Mouse (Mus musculus): ENCODE measurements at regions not wholly inside any gene's neighbourhood (a gene's known extent, or its start where the extent isn't known, plus 50 kb on each side); places are given as distances from the start of the nearest gene placed in this dataset.

DNA sequence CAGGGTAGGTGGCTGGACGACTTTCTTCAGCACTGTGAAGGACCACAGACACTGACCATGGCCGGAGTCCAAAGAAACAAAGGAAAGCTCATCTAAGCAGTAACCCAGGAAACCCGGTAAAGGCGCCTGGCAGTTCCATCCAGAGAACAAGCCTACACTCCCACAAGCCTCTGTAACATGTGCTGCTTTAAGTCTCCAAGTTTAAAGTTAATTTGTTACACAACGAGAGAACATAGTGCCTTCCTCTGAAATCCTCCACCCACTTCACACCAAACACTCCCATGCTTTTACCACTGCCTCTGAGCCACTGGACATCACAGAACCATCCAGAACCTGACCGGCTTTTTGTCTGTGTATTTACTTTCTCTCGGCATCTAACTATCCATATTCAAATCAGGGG is 416.0 kb downstream of the Atp23 start:
- H3K36me3 ChIP-seq: no peaks in the 10 kb centered on the region
- H3K4me1 ChIP-seq: no peaks in the 10 kb centered on the region
- no peaks in the 10 kb centered on the region for H3K27me3 ChIP-seq (replicated peaks)
- no peak for ATAC-seq (ENCODE audit: extremely low read depth, insufficient number of reproducible peaks, low FRiP score, low TSS enrichment)
- H3K9ac ChIP-seq: no peak overlapping the region
- H3K27ac ChIP-seq (replicated peaks): no peak overlapping the region
- WGBS: 73% methylated on average over 7 of the region's 7 CpGs
- peaks cover 6% of the 10 kb centered on the region; the same call in 1 of the 2 replicates for H3K9me3 ChIP-seq
- no peak overlapping the region for H3K4me2 ChIP-seq
- H3K4me3 ChIP-seq: no peak overlapping the region

DNA sequence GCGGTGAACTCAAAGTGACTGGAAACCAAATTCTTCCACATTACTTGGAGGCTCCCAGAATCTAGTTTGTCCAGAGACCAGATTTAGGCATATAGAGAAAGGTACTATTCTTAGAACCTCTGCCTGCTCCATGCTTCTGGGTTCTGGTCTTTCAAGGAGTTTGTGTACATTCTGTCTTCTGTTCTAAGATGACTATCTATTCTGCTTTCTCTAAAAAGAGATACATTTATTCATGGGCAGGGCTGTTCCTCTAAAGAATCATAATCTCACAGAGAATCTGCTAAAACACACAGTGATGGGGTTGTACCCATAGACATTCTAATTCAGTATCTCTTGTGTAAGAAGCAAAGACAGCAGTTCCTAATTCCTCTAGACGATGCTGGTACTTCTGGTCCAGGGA is 417.7 kb downstream of the Atp23 start:
- 76% methylated on average over 2 of the region's 2 CpGs for WGBS
- Histone ChIP-seq H3K27ac (replicated peaks) (no peak overlapping the region), H3K9ac (no peak overlapping the region), H3K4me3 (no peak overlapping the region), H3K36me3 (no peaks in the 10 kb centered on the region), H3K4me1 (no peaks in the 10 kb centered on the region), H3K9me3 (peaks cover 6% of the 10 kb centered on the region; the same call in 1 of the 2 replicates), H3K27me3 (replicated peaks) (no peaks in the 10 kb centered on the region), H3K4me2 (no peak overlapping the region)
- ATAC-seq (ENCODE audit: extremely low read depth, insufficient number of reproducible peaks, low FRiP score, low TSS enrichment): no peak

DNA sequence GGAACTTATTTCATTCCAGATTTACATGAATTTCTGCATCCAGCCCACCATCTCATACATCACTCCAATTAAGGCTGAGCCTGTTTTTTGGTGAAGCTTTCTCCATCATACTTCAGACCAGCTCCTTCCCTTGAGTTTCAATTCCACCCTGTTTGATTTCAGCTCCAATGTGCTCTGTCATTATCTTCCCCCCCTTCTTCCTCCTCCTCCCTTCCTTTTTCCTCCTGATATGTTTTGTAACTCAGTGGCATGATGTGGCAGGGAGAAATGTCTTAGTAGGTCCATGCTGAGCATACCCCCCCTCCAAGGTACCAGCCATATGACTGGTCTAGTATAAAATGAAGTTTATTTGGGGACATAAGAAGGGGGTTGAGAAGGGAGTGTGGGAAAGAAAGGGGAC is 420.8 kb downstream of the Atp23 start:
- Histone ChIP-seq H3K27me3 (replicated peaks) (no peaks in the 10 kb centered on the region), H3K27ac (replicated peaks) (no peak overlapping the region), H3K4me2 (no peak overlapping the region), H3K9ac (no peak overlapping the region), H3K4me1 (no peaks in the 10 kb centered on the region), H3K4me3 (no peak overlapping the region), H3K9me3 (peaks cover 10% of the 10 kb centered on the region; the same call in 1 of the 2 replicates), H3K36me3 (no peaks in the 10 kb centered on the region)
- ATAC-seq (ENCODE audit: extremely low read depth, insufficient number of reproducible peaks, low FRiP score, low TSS enrichment): no peak

DNA sequence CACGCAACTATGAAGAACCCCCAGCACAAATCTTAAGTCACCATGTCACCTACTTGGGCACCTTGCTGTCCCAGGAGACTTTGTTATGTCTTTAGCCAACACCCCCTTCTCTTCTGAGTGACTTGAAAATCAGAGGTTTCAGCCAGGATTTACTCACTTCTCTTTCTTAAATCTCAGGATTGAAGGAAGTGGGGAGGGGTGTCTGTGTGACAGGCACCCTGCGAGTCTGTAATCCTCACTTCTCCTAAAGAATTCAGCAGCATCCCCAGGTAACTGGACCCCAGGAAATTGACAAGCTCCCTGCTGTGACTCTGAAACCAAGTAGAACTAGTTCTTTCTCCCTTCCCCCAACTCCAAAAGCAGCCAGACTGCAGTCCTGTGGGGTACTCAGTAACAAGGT is 421.4 kb downstream of the Atp23 start:
- no peaks in the 10 kb centered on the region for H3K36me3 ChIP-seq
- WGBS: 27% methylated on average over 2 of the region's 2 CpGs
- no peak for ATAC-seq (ENCODE audit: extremely low read depth, insufficient number of reproducible peaks, low FRiP score, low TSS enrichment)
- H3K4me3 ChIP-seq: no peak overlapping the region
- H3K27ac ChIP-seq (replicated peaks): no peak overlapping the region
- no peak overlapping the region for H3K4me2 ChIP-seq
- no peak overlapping the region for H3K9ac ChIP-seq
- H3K27me3 ChIP-seq (replicated peaks): no peaks in the 10 kb centered on the region
- peaks cover 10% of the 10 kb centered on the region; the same call in 1 of the 2 replicates for H3K9me3 ChIP-seq
- no peaks in the 10 kb centered on the region for H3K4me1 ChIP-seq

DNA sequence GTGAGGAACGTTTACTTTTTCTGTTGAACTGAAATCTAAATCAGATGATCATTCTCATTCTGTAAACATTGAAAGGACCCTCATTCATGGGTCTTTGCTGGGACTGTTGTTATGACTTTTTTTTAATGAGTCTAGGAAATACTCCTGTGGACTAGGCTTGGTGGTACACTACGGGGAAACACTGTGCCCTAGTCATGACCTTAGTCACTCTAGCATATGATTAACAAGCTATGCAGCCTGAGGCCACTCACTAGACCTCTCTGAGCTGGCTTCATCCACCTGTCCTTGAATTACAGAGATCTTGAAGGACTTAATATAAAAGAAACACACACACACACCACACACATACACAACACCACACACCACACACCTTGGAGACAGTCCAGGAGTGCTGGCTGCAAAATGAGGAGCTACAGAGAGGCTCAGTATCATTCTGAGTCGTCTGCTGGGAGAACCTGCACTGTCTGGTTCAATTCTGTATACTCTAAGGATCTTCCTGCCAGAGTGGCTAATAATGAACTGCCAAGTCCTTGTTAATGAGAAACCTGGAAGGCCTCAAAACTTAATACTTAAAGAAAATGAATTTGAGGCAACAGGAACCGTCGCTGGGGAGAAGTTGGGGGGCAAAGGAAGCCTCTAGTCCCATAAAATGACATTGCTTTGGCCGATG is 428.0 kb downstream of the Atp23 start:
- no peak overlapping the region for H3K9ac ChIP-seq
- 68% methylated on average over 6 of the region's 6 CpGs for WGBS
- no peaks in the 10 kb centered on the region for H3K27me3 ChIP-seq (replicated peaks)
- no peaks in the 10 kb centered on the region for H3K36me3 ChIP-seq
- no peak overlapping the region for H3K4me2 ChIP-seq
- no peaks in the 10 kb centered on the region for H3K4me1 ChIP-seq
- no peak overlapping the region for H3K27ac ChIP-seq (replicated peaks)
- H3K4me3 ChIP-seq: no peak overlapping the region
- ATAC-seq (ENCODE audit: extremely low read depth, insufficient number of reproducible peaks, low FRiP score, low TSS enrichment): no peak
- H3K9me3 ChIP-seq: peaks cover 4% of the 10 kb centered on the region; the same call in 1 of the 2 replicates

DNA sequence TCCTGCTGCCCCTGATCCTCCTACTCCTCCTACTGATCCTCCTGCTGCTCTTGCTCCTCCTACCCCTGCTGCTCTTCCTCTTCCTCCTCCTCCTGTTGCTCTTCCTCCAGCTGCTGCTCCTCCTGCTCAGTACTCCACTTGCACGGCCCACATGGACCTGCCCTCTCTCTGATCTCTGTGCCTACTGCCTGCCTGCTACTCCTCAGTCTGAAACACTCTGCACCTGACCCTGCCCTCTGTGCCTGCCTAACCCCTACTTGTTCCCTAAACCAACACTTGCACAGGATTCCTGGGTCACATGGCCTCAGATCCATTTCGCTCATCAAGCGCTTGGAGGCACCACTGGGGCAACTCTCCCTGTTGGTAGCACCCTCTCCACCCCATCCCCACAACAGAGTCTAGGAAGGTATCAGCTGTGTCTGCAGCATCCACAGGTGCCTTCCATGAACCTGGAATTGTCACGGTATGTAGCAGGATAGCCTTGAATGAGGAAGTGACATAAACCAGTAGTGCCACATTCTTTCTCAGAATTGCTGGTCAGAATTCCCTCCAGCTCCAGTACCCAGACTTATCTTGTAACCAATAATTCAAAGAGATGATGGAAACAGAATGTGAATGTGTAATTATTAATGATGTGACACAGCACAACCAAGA is 430.2 kb downstream of the Atp23 start:
- Histone ChIP-seq H3K9me3 (no peaks in the 10 kb centered on the region), H3K36me3 (no peaks in the 10 kb centered on the region), H3K4me2 (no peak overlapping the region), H3K9ac (no peak overlapping the region), H3K4me1 (no peaks in the 10 kb centered on the region), H3K27me3 (replicated peaks) (no peaks in the 10 kb centered on the region), H3K27ac (replicated peaks) (no peak overlapping the region), H3K4me3 (no peak overlapping the region)
- 58% methylated on average over 4 of the region's 4 CpGs for WGBS
- no peak for ATAC-seq (ENCODE audit: extremely low read depth, insufficient number of reproducible peaks, low FRiP score, low TSS enrichment)

DNA sequence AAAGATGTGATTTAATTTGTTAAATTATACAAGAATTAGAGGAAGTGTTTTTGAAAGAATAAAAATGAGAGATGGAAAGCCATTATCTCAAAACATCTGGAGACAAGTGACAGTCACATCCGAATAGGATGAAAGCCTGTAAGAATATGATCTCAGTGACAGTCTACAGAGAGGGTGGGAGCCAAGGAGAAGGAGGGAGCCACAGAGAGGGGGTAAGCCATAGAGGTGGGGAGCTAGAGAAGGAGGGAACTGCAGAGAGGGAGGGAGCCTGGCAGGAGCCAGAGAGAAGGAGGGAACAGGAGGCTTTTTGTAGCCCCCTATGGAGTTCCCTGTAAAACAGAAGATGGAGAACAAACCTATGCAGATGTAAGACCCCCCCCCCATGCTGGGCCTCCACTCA is 438.4 kb downstream of the Atp23 start:
- no peaks in the 10 kb centered on the region for H3K4me1 ChIP-seq

DNA sequence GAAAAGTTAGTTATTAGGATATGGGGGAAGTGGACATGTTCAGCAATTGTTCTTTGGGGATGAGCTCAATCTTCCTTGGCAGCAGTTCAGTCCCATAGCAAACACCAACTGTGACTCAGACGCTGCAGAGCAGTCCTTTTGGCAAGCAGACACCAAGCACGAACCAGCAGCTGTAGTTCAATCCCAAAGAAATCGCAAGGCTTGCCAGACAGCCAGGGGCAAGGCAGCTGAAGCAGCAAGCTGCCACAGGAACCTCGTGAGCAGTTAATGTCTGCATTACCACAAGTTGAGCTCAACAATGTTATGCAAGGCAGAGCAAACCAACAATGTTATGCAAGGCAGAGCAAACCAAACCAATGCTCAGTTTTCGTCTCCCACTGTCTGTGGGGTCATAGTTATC is 442.6 kb downstream of the Atp23 start:
- Histone ChIP-seq H3K27me3 (replicated peaks) (no peaks in the 10 kb centered on the region), H3K9ac (no peak overlapping the region), H3K4me2 (no peak overlapping the region), H3K36me3 (no peaks in the 10 kb centered on the region), H3K4me3 (no peak overlapping the region), H3K9me3 (peaks cover 4% of the 10 kb centered on the region; the same call in 1 of the 2 replicates), H3K27ac (replicated peaks) (no peak overlapping the region), H3K4me1 (no peaks in the 10 kb centered on the region)
- 65% methylated on average over 5 of the region's 5 CpGs for WGBS
- no peak for ATAC-seq (ENCODE audit: extremely low read depth, insufficient number of reproducible peaks, low FRiP score, low TSS enrichment)

More for the DNA sequence above, 438.4 kb downstream of the Atp23 start:
- Histone ChIP-seq H3K36me3 (no peaks in the 10 kb centered on the region), H3K27ac (replicated peaks) (no peak overlapping the region), H3K9me3 (no peaks in the 10 kb centered on the region), H3K4me3 (no peak overlapping the region), H3K4me2 (no peak overlapping the region), H3K9ac (no peak overlapping the region), H3K27me3 (replicated peaks) (no peaks in the 10 kb centered on the region)
- no peak for ATAC-seq (ENCODE audit: extremely low read depth, insufficient number of reproducible peaks, low FRiP score, low TSS enrichment)
- WGBS: 62% methylated on average over 1 of the region's 1 CpGs

DNA sequence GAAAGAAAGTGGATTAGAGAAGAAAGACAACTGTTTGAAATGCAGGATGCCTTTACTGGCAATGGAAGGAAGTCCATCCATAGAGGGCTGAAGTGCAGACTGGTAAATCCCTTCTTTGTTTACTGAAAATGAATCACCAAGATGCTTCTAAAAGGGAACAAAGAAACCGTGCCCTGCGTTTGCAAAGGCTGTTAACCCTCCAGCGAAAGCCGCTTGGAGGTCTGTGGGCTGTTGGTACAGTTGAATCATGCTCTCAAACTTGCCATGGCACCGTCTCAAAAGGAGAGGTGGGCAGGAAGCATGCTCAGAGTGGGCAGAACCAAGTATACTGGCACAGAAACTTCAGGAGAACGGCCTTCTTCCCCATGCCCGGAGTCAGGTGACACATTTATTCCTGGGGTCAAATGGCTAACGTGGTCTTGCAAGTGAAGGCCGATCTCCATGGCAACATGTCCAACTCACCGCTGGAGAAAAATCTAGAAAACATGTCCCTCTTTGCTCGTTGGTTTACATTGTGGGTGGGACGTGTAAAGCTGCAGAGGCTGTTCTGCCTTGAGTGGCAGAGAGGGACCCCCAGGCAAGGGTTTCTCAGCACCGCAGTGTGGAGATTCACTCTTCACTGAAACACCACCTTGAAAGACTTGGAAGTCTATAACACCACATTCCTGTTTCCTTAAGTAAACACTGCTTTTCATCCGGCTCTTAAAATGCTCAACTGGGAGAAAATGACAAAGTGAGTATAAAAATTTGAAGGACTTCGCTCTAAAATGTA is 448.2 kb downstream of the Atp23 start:
- H3K36me3 ChIP-seq: no peaks in the 10 kb centered on the region
- no peak overlapping the region for H3K9ac ChIP-seq
- H3K9me3 ChIP-seq: peaks cover 4% of the 10 kb centered on the region; the same call in 1 of the 2 replicates
- H3K4me2 ChIP-seq: no peak overlapping the region
- H3K4me1 ChIP-seq: no peaks in the 10 kb centered on the region
- no peak overlapping the region for H3K4me3 ChIP-seq
- ATAC-seq (ENCODE audit: extremely low read depth, insufficient number of reproducible peaks, low FRiP score, low TSS enrichment): no peak
- WGBS: 83% methylated on average over 15 of the region's 15 CpGs
- no peak overlapping the region for H3K27ac ChIP-seq (replicated peaks)
- no peaks in the 10 kb centered on the region for H3K27me3 ChIP-seq (replicated peaks)

DNA sequence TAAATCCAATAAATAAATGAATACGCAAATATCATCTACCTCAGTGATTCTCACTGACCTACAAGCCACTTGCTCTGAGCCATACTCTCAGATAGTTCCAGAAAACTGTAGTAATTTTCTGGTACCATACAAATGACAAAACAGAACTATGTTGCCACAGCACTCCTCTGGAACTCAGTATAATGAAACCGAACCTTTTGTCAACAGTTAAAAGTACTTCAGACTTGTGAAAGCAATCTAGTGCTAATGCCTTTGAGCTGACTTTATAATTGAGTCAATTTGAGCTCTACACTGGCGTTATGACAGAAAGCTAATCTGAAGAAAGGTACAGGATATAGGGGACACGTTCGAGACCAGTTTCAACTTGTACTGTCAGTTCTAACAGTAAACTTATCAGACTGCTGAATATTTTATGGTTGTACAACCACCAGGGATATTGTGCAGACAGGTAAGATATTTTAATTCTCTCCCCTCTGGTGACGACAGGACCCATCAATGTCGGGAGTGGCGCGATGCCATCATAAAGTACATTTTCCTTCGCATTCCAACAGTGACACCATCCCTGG is 449.0 kb downstream of the Atp23 start:
- no peak overlapping the region for H3K27ac ChIP-seq (replicated peaks)

DNA sequence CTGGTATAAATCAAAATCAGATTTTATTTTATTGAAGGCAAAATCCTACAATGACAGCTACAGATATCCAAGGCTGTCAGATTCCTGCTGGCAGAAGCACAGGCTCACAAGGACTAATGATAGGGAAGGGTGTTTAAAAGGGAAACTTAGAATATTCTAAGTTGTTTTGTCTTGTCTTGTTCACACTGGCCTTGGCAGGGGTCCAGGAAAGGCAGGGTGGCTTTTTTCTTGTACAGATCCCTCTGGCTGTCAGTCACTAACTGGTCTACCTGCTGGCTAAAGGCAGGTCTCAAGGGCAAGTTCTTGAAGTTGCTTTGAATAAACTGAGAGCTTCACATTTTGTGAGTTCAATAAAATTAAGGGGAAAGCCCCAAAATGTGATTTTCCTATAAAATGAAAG is 465.3 kb downstream of the Lrig3 start:
- no peak overlapping the region for H3K4me2 ChIP-seq
- no peaks in the 10 kb centered on the region for H3K27me3 ChIP-seq (replicated peaks)
- no peak overlapping the region for H3K27ac ChIP-seq (replicated peaks)
- no peaks in the 10 kb centered on the region for H3K4me1 ChIP-seq
- ATAC-seq (ENCODE audit: extremely low read depth, insufficient number of reproducible peaks, low FRiP score, low TSS enrichment): no peak
- H3K4me3 ChIP-seq: no peak overlapping the region
- no peaks in the 10 kb centered on the region for H3K36me3 ChIP-seq
- H3K9me3 ChIP-seq: no peaks in the 10 kb centered on the region
- no peak overlapping the region for H3K9ac ChIP-seq

More for the DNA sequence above, 449.0 kb downstream of the Atp23 start:
- H3K36me3 ChIP-seq: no peaks in the 10 kb centered on the region
- H3K4me3 ChIP-seq: no peak overlapping the region
- no peak for ATAC-seq (ENCODE audit: extremely low read depth, insufficient number of reproducible peaks, low FRiP score, low TSS enrichment)
- H3K4me2 ChIP-seq: no peak overlapping the region
- no peaks in the 10 kb centered on the region for H3K4me1 ChIP-seq
- peaks cover 4% of the 10 kb centered on the region; the same call in 1 of the 2 replicates for H3K9me3 ChIP-seq
- no peak overlapping the region for H3K9ac ChIP-seq
- 83% methylated on average over 10 of the region's 10 CpGs for WGBS
- no peaks in the 10 kb centered on the region for H3K27me3 ChIP-seq (replicated peaks)
